Comparison of ENCODE assay signal across 10 mouse cellular contexts in the genomic region with DNA sequence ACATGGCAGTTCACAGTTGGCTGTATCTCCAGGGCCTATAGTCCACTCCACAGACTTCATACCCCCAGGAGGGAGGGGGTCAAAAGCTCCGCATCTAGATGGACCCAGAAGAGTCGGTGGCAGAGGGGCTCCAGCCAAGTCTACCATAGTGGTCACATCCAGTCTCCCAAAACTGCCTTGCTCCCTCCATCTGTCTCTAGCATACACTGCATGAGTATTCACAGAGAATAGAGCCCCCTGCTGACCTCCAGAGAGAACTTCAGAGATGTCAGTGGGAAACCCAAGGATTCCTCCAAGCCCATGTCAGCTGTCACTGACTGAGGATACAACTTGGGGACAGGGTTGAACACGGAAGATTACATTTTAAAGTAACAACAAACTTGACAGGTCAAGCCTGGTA. TPM values are rescaled to one million over a fixed set of nuclear protein-coding genes. Genes with fewer than 3 reads are reported as not detected.
A peak's percentile ranks its signal among the peaks of the same experiment; 100 is the strongest.
DNase-seq lines count a peak whose midpoint lies in the region; ATAC-seq and TF ChIP-seq lines count a peak whose summit lies in the region.
"Had no signal": no experiment of that assay in that cellular context is flagged by ENCODE, and none has a peak within 500 bp of the region (broad histone marks: within the 10 kb centered on the region; RNA-seq: fewer than 3 reads in every experiment).

No protein-coding gene starts in this region.

- 58% methylated on average over 3 of the region's 3 CpGs for WGBS in hindbrain, postnatal 0 days
- WGBS in hindbrain, embryonic 10.5 days: 64% methylated on average over 3 of the region's 3 CpGs

- no peaks in the 10 kb centered on the region for H3K9me3 ChIP-seq in hindbrain, postnatal 0 days (ENCODE audit: low read length)
- no peaks in the 10 kb centered on the region for H3K9me3 ChIP-seq in hindbrain, embryonic 10.5 days
- H3K9me3 ChIP-seq: neural tube, embryonic 13.5 days had no signal

- peak; percentile 43; the same call in 1 of the 2 replicates for ATAC-seq in hindbrain, postnatal 0 days

- no peaks in the 10 kb centered on the region for H3K27me3 ChIP-seq in hindbrain, postnatal 0 days (ENCODE audit: insufficient read depth, low read length)
- H3K27me3 ChIP-seq in hindbrain, embryonic 10.5 days (ENCODE audit: insufficient read depth, poor library complexity, severe bottlenecking): no peaks in the 10 kb centered on the region
- H3K27me3 ChIP-seq: neural tube, embryonic 13.5 days had no signal

- no peak overlapping the region for H3K27ac ChIP-seq in hindbrain, postnatal 0 days
- H3K27ac ChIP-seq in hindbrain, embryonic 10.5 days: no peak overlapping the region
- H3K27ac ChIP-seq: neural tube, embryonic 13.5 days had no signal

- DNase-seq in hindbrain, postnatal 0 days (ENCODE audit: low spot score): peak; percentile 47
- DNase-seq in hindbrain, embryonic 10.5 days (ENCODE audit: low spot score): no peak
- DNase-seq in thymus, postnatal 0 days (ENCODE audit: low spot score): peak; percentile 49
- no peak for DNase-seq in thymus, adult 18-20 months
- DNase-seq in embryo, embryonic 11 days: peak; percentile 54
- no peak for DNase-seq in right cerebral cortex, postnatal 25 days
- DNase-seq in layer of hippocampus, postnatal 14 days (ENCODE audit: low spot score in 2 of 2): no peak
- no peak for DNase-seq in urinary bladder, adult 2 months (ENCODE audit: low spot score)
- DNase-seq: layer of hippocampus, adult 9-11 months had no signal

- no peak overlapping the region for H3K9ac ChIP-seq in hindbrain, postnatal 0 days (replicated peaks; ENCODE audit: low read length)
- H3K9ac ChIP-seq: neural tube, embryonic 13.5 days had no signal

- no peak overlapping the region for H3K4me2 ChIP-seq in hindbrain, postnatal 0 days (ENCODE audit: low read depth, low read length)
- H3K4me2 ChIP-seq: neural tube, embryonic 13.5 days had no signal

- no peaks in the 10 kb centered on the region for H3K4me1 ChIP-seq in hindbrain, postnatal 0 days (ENCODE audit: insufficient read depth, low read length)
- no peaks in the 10 kb centered on the region for H3K4me1 ChIP-seq in hindbrain, embryonic 10.5 days (replicated peaks)
- H3K4me1 ChIP-seq: neural tube, embryonic 13.5 days had no signal

- peak; percentile 58 for TF ChIP-seq CTCF in hindbrain, postnatal 0 days (IDR thresholded peaks at IDR 0.05; ENCODE audit: low read depth)

- H3K36me3 ChIP-seq in hindbrain, postnatal 0 days (ENCODE audit: insufficient read depth, low read length): no peaks in the 10 kb centered on the region
- peaks cover 4% of the 10 kb centered on the region for H3K36me3 ChIP-seq in hindbrain, embryonic 10.5 days

- no peak overlapping the region for H3K4me3 ChIP-seq in hindbrain, postnatal 0 days (ENCODE audit: low read length)
- H3K4me3 ChIP-seq in hindbrain, embryonic 10.5 days: no peak overlapping the region
- H3K4me3 ChIP-seq: neural tube, embryonic 13.5 days had no signal

RNA-seq across cellular contexts. Expression of a gene that starts 10.2 kb away (rescaled TPM):
- 59.7 and 75.0 TPM in 2 replicates for total RNA-seq in hindbrain, postnatal 0 days (2014; rRNA removed)
- 57.0 and 62.3 TPM in 2 replicates for polyA plus RNA-seq in hindbrain, postnatal 0 days (2015; fragmentation: Nextera tagmentation; extraction: Ambion mirVana)
- polyA plus RNA-seq in hindbrain, embryonic 10.5 days (2016; fragmentation: Nextera tagmentation; extraction: Ambion mirVana): 94.4 and 96.0 TPM in 2 replicates
- 59.5 and 62.0 TPM in 2 replicates for polyA plus RNA-seq in thymus, postnatal 0 days (2015; fragmentation: Nextera tagmentation; extraction: Ambion mirVana)
- total RNA-seq in layer of hippocampus, postnatal 14 days (2021): 10 to 100 TPM; 75.1 to 77.0 TPM
- 66.2 and 68.8 TPM in 2 replicates for polyA plus RNA-seq in urinary bladder, adult 2 months (2012; rRNA removed)

RNA-seq across cellular contexts. Expression of a gene that starts 22.7 kb away (rescaled TPM):
- total RNA-seq in hindbrain, postnatal 0 days (2014; rRNA removed): 68.6 and 69.4 TPM in 2 replicates
- 25.4 and 28.1 TPM in 2 replicates for polyA plus RNA-seq in hindbrain, postnatal 0 days (2015; fragmentation: Nextera tagmentation; extraction: Ambion mirVana)
- 25.6 and 28.2 TPM in 2 replicates for polyA plus RNA-seq in hindbrain, embryonic 10.5 days (2016; fragmentation: Nextera tagmentation; extraction: Ambion mirVana)
- 20.5 and 27.4 TPM in 2 replicates for polyA plus RNA-seq in thymus, postnatal 0 days (2015; fragmentation: Nextera tagmentation; extraction: Ambion mirVana)
- 10 to 100 TPM; 93.6 to 97.3 TPM for total RNA-seq in layer of hippocampus, postnatal 14 days (2021)
- 23.0 and 30.1 TPM in 2 replicates for polyA plus RNA-seq in urinary bladder, adult 2 months (2012; rRNA removed)

RNA-seq across cellular contexts. Expression of a gene that starts 23.1 kb away (rescaled TPM):
- total RNA-seq in hindbrain, postnatal 0 days (2014; rRNA removed): 15.5 TPM in 1 of 2 replicates, not detected in the other
- 3.0 and 3.1 TPM in 2 replicates for polyA plus RNA-seq in hindbrain, postnatal 0 days (2015; fragmentation: Nextera tagmentation; extraction: Ambion mirVana)
- polyA plus RNA-seq in hindbrain, embryonic 10.5 days (2016; fragmentation: Nextera tagmentation; extraction: Ambion mirVana): 13.0 and 17.7 TPM in 2 replicates
- polyA plus RNA-seq in thymus, postnatal 0 days (2015; fragmentation: Nextera tagmentation; extraction: Ambion mirVana): 67.7 and 68.9 TPM in 2 replicates
- 1 to 10 TPM; 1.0 to 1.5 TPM for total RNA-seq in layer of hippocampus, postnatal 14 days (2021)
- polyA plus RNA-seq in urinary bladder, adult 2 months (2012; rRNA removed): 1.2 and 2.1 TPM in 2 replicates

RNA-seq across cellular contexts. Expression of a gene that starts 47.3 kb away (rescaled TPM):
- 41.0 and 43.3 TPM in 2 replicates for total RNA-seq in hindbrain, postnatal 0 days (2014; rRNA removed)
- 31.7 and 33.9 TPM in 2 replicates for polyA plus RNA-seq in hindbrain, postnatal 0 days (2015; fragmentation: Nextera tagmentation; extraction: Ambion mirVana)
- polyA plus RNA-seq in hindbrain, embryonic 10.5 days (2016; fragmentation: Nextera tagmentation; extraction: Ambion mirVana): 78.7 and 81.0 TPM in 2 replicates
- 25.4 and 29.7 TPM in 2 replicates for polyA plus RNA-seq in thymus, postnatal 0 days (2015; fragmentation: Nextera tagmentation; extraction: Ambion mirVana)
- total RNA-seq in layer of hippocampus, postnatal 14 days (2021): 10 to 100 TPM; 17.8 to 18.1 TPM
- 10.0 and 10.5 TPM in 2 replicates for polyA plus RNA-seq in urinary bladder, adult 2 months (2012; rRNA removed)

RNA-seq across cellular contexts. Expression of a gene that starts 47.3 kb away (rescaled TPM):
- total RNA-seq in hindbrain, postnatal 0 days (2014; rRNA removed): 4.6 and 5.0 TPM in 2 replicates
- polyA plus RNA-seq in hindbrain, postnatal 0 days (2015; fragmentation: Nextera tagmentation; extraction: Ambion mirVana): 3.8 and 5.2 TPM in 2 replicates
- polyA plus RNA-seq in hindbrain, embryonic 10.5 days (2016; fragmentation: Nextera tagmentation; extraction: Ambion mirVana): 32.4 and 33.8 TPM in 2 replicates
- polyA plus RNA-seq in thymus, postnatal 0 days (2015; fragmentation: Nextera tagmentation; extraction: Ambion mirVana): 638 and 684 TPM in 2 replicates
- total RNA-seq in layer of hippocampus, postnatal 14 days (2021): 1 to 10 TPM; 6.9 to 8.6 TPM
- 19.4 and 22.0 TPM in 2 replicates for polyA plus RNA-seq in urinary bladder, adult 2 months (2012; rRNA removed)

Comparison
In these comparisons a context has a peak if more than half of its experiments do, and no peak if none do; other contexts are left out.
1. DNase-seq: peak in hindbrain, postnatal 0 days (single experiment), thymus, postnatal 0 days (single experiment) and embryo, embryonic 11 days (single experiment); none in hindbrain, embryonic 10.5 days (single experiment), thymus, adult 18-20 months (0 of 2), right cerebral cortex, postnatal 25 days (single experiment), layer of hippocampus, postnatal 14 days (0 of 2) and urinary bladder, adult 2 months (single experiment).